Mouse (Mus musculus) ES-E14 (cell line): ENCODE results near the gene Mrpl58.

Experiments used
- CHD2 ChIP-seq: IDR thresholded peaks from 2 replicates; pipeline ENCODE4 v1.6.1; 2014; ENCODE audit warnings: mild to moderate bottlenecking, low read depth, low read length, inconsistent platforms
- HCFC1 ChIP-seq: IDR thresholded peaks from 2 replicates; pipeline ENCODE4 v1.6.1; 2012; ENCODE audit warnings: low read length, inconsistent platforms, borderline replicate concordance; ENCODE audit not compliant: insufficient read depth
- MAFK ChIP-seq: IDR thresholded peaks from 2 replicates; pipeline ENCODE4 v1.6.1; 2014; ENCODE audit warnings: mild to moderate bottlenecking, low read depth, low read length, inconsistent platforms; ENCODE audit not compliant: insufficient read depth
- ZC3H11A ChIP-seq: IDR thresholded peaks from 2 replicates; pipeline ENCODE4 v1.6.1; 2012; ENCODE audit warnings: low read depth, mild to moderate bottlenecking, inconsistent platforms, low read length, borderline replicate concordance

DNA sequence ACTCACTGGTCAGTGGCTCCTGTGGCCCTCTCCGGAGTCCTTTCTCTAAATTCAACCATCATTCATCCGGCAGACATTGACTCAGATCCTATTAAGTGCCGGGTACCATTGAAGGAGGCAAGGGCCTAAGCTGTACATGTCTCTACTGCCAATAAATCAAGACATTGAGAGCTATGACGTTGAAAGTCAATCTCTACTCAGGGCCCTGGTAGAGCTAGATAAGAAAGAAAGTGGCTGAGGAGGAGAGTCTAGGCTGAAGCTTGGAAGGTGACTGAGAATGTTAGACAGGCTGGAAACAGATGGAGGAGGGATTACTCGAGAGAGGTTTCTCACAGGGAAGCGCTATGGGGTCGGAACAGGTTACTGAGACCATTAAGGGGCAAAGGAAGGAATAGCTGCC, 33.2 kb upstream of the Mrpl58 start:
- TF ChIP-seq HCFC1 (no peak), MAFK (no peak), CHD2 (no peak), ZC3H11A (no peak)
